ENCODE assay signal across 31 mouse cellular contexts in genomic region chr7:100207886-100208285, GRCm38 (mm10). TPM values are rescaled to one million over a fixed set of nuclear protein-coding genes. Genes with fewer than 3 reads are reported as not detected.
DNase-seq lines count a peak whose midpoint lies in the region; ATAC-seq and TF ChIP-seq lines count a peak whose summit lies in the region.
"Had no signal": no experiment of that assay in that cellular context is flagged by ENCODE, and none has a peak within 500 bp of the region (broad histone marks: within the 10 kb centered on the region; RNA-seq: fewer than 3 reads in every experiment).

No protein-coding gene starts in this region.

- TF ChIP-seq POLR2A in kidney, adult 2 months (IDR thresholded peaks at IDR 0.05; ENCODE audit: low read depth, low read length) = no peak

- H3K4me1 ChIP-seq in kidney, adult 2 months (ENCODE audit: control insufficient read depth, insufficient read depth, low read length) = no peaks in the 10 kb centered on the region
- H3K4me1 ChIP-seq: neural tube, embryonic 12.5 days had no signal

- no peak overlapping the region for H3K27ac ChIP-seq in kidney, adult 2 months (ENCODE audit: insufficient read depth, low read depth, low read length)
- H3K27ac ChIP-seq: embryonic facial prominence, embryonic 10.5 days; embryonic facial prominence, embryonic 15.5 days; heart, embryonic 15.5 days; kidney, postnatal 0 days; neural tube, embryonic 12.5 days; stomach, postnatal 0 days had no signal

- DNase-seq in kidney, adult 2 months = peak; percentile 7
- DNase-seq in kidney, adult 9 months = no peak
- peak; percentile 46 for DNase-seq in lung, postnatal 25 days (ENCODE audit: low spot score)
- DNase-seq in lung, postnatal 4 days = no peak
- peak; percentile 32 for DNase-seq in skeletal muscle tissue, adult 2 months (ENCODE audit: low read depth, low spot score)
- DNase-seq in neural tube, embryonic 10.5 days (ENCODE audit: extremely low spot score, low spot score) = no peak
- DNase-seq: adrenal gland, postnatal 25 days; cerebellum, adult 2 months; cerebellum, postnatal 25 days; gastrocnemius, postnatal 25 days; kidney, adult 18-20 months; kidney, postnatal 4 days; layer of hippocampus, postnatal 36 days; left cerebral cortex, postnatal 4 days; right cerebral cortex, adult 18-20 months; thymus, adult 2 months; thymus, postnatal 36 days had no signal

- no peak for TF ChIP-seq CTCF in kidney, adult 2 months (conservative IDR thresholded peaks at IDR 0.05; ENCODE audit: insufficient read depth, insufficient read length, low read depth, low read length)

- H3K36me3 ChIP-seq in kidney, adult 2 months (ENCODE audit: control insufficient read depth, insufficient read depth, low read length) = no peaks in the 10 kb centered on the region
- H3K36me3 ChIP-seq: embryonic facial prominence, embryonic 10.5 days; embryonic facial prominence, embryonic 15.5 days; heart, embryonic 15.5 days; neural tube, embryonic 12.5 days had no signal

- peak; percentile 81 for ATAC-seq in granulocyte monocyte progenitor cell, adult 5-6 weeks (replicated peaks; ENCODE audit: poor library complexity, severe bottlenecking)
- ATAC-seq: activated CD4-positive, CD25-positive, alpha-beta regulatory T cell, adult 4 months; forebrain, embryonic 14.5 days; hindbrain, embryonic 16.5 days; midbrain, embryonic 16.5 days had no signal

- H3K4me3 ChIP-seq in kidney, adult 2 months (ENCODE audit: insufficient read depth, low read depth, low read length) = no peak overlapping the region
- H3K4me3 ChIP-seq: embryonic facial prominence, embryonic 10.5 days; embryonic facial prominence, embryonic 15.5 days; heart, embryonic 15.5 days; neural tube, embryonic 12.5 days had no signal

- H3K27me3 ChIP-seq in kidney, adult 2 months (replicated peaks; ENCODE audit: control insufficient read depth, insufficient read depth, low read length) = no peaks in the 10 kb centered on the region
- H3K27me3 ChIP-seq: embryonic facial prominence, embryonic 15.5 days; heart, embryonic 15.5 days; neural tube, embryonic 12.5 days had no signal

RNA-seq across cellular contexts. Expression of gene Pgm2l1, which starts 19.3 kb away (rescaled TPM):
- 1.5 TPM in 2 replicates for polyA plus RNA-seq in kidney, adult 2 months (2012; rRNA removed)
- total RNA-seq in granulocyte monocyte progenitor cell, adult 5-6 weeks (2014; fragmentation: Nextera tagmentation) = 7.9 and 10.8 TPM in 2 replicates
- total RNA-seq in granulocyte monocyte progenitor cell, adult 5-6 weeks (2017) = 6.7 and 8.4 TPM in 2 replicates

RNA-seq across cellular contexts. Expression of gene Kcne3, which starts 31.6 kb away (rescaled TPM):
- 2.0 and 3.3 TPM in 2 replicates for polyA plus RNA-seq in kidney, adult 2 months (2012; rRNA removed)
- 0.88 and 2.8 TPM in 2 replicates for total RNA-seq in granulocyte monocyte progenitor cell, adult 5-6 weeks (2014; fragmentation: Nextera tagmentation)
- total RNA-seq in granulocyte monocyte progenitor cell, adult 5-6 weeks (2017) = 0.95 TPM in 1 of 2 replicates, not detected in the other
- total RNA-seq: CH12.LX; ES-E14; layer of hippocampus, postnatal 36 days; left cerebral cortex, postnatal 4 days had no signal
- polyA plus RNA-seq: activated CD4-positive, CD25-positive, alpha-beta regulatory T cell, adult 4 months; C2C12; cerebellum, adult 2 months had no signal

RNA-seq across cellular contexts. Expression of gene Lipt2, which starts 48.8 kb away (rescaled TPM):
- 3.6 and 4.4 TPM in 2 replicates for polyA plus RNA-seq in kidney, adult 2 months (2012; rRNA removed)
- 4.2 and 7.2 TPM in 2 replicates for total RNA-seq in granulocyte monocyte progenitor cell, adult 5-6 weeks (2014; fragmentation: Nextera tagmentation)
- total RNA-seq in granulocyte monocyte progenitor cell, adult 5-6 weeks (2017) = 4.0 and 6.1 TPM in 2 replicates

Comparison
In these comparisons a context has a peak if more than half of its experiments do, and no peak if none do; other contexts are left out.
1. DNase-seq: peak in kidney, adult 2 months (single experiment), lung, postnatal 25 days (single experiment) and skeletal muscle tissue, adult 2 months (single experiment); none in kidney, adult 9 months (single experiment), lung, postnatal 4 days (0 of 2) and neural tube, embryonic 10.5 days (single experiment).